Mouse (Mus musculus) spleen, adult 2 months (tissue): Measurements from ENCODE around the gene Rubcn.

Source experiments
- CTCF ChIP-seq: fragments of 200-500 bp; IDR thresholded peaks from 2 replicates; pipeline ENCODE4 v1.5.1; 2011; ENCODE audit warnings: mild to moderate bottlenecking, inconsistent platforms; ENCODE audit not compliant: insufficient read depth, insufficient read length, insufficient replicate concordance; ENCODE audit errors: extremely low read depth
- POLR2A ChIP-seq: fragments of 200-500 bp; IDR thresholded peaks from 2 replicates; pipeline ENCODE4 v1.6.1; 2011; ENCODE audit warnings: low read depth, low read length, inconsistent platforms

GRCm38 (mm10) chr16:32915292-32916068, 37.9 kb upstream of the Rubcn start:
- no peak for TF ChIP-seq CTCF
- no peak for TF ChIP-seq POLR2A
